Mouse (Mus musculus) right cerebral cortex, postnatal 36 days (tissue): ENCODE data around the gene Ogn.

Experiments used
- DNase-seq, 2 experiments: peaks; one replicate each; pipeline ENCODE4 v3.0.0; 2022; ENCODE audit warnings: low spot score in 2 of 2, mixed read lengths in 1 of 2

The Ogn gene

GRCm38 (mm10) chr13:49644731-49645529 lies 37.1 kb downstream of the Ogn start:
- DNase-seq = peak in 1 of 2 experiments; percentile 6

- DNase-seq = no peak
Measured at GRCm38 (mm10) chr13:49646019-49646418, 38.2 kb downstream of the Ogn start.

- no peak for DNase-seq
Measured at GRCm38 (mm10) chr13:49651136-49651535, 43.3 kb downstream of the Ogn start.

- no peak for DNase-seq
Measured at GRCm38 (mm10) chr13:49651781-49652351, 44.0 kb downstream of the Ogn start.

GRCm38 (mm10) chr13:49652481-49653179 lies 44.8 kb downstream of the Ogn start, which contains the start of the genes Cenpp and Nol8:
Gene Cenpp (minus strand): TSS chr13:49652785.
Gene Nol8 (plus strand): TSS chr13:49653078.
- DNase-seq = peak; percentile 98

GRCm38 (mm10) chr13:49653180-49653541 lies 45.3 kb downstream of the Ogn start:
- no peak for DNase-seq
